Comparison of ENCODE assay signal across 27 mouse cellular contexts in genomic region chr16:38445576-38445975, GRCm38 (mm10). TPM values are rescaled to one million over a fixed set of nuclear protein-coding genes. Genes with fewer than 3 reads are reported as not detected.
"Had no signal": no experiment of that assay in that cellular context is flagged by ENCODE, and none has a peak within 500 bp of the region (broad histone marks: within the 10 kb centered on the region; RNA-seq: fewer than 3 reads in every experiment).

No protein-coding gene starts in this region.

- DNase-seq: gastrocnemius, adult 2 months; gastrocnemius, postnatal 10 days; gastrocnemius, postnatal 25 days; heart, adult 18-20 months; heart, postnatal 14 days; heart, postnatal 36 days; kidney, adult 11 months; kidney, adult 2 months; kidney, adult 9 months; kidney, postnatal 14 days; kidney, postnatal 36 days; layer of hippocampus, adult 9-11 months; layer of hippocampus, postnatal 36 days; left cerebral cortex, postnatal 4 days had no signal

- H3K4me3 ChIP-seq: gastrocnemius, adult 2 months; heart, embryonic 13.5 days; heart, embryonic 15.5 days; hindbrain, embryonic 13.5 days; hindbrain, embryonic 15.5 days; kidney, embryonic 15.5 days; limb, embryonic 13.5 days; limb, embryonic 15.5 days; liver, embryonic 12.5 days had no signal

- H3K4me1 ChIP-seq: heart, embryonic 15.5 days; kidney, embryonic 15.5 days; limb, embryonic 13.5 days had no signal

- H3K9me3 ChIP-seq: heart, embryonic 13.5 days; heart, embryonic 15.5 days; hindbrain, embryonic 13.5 days; hindbrain, embryonic 15.5 days; kidney, embryonic 15.5 days; limb, embryonic 13.5 days; limb, embryonic 15.5 days had no signal

- H3K27ac ChIP-seq: gastrocnemius, adult 2 months; heart, embryonic 13.5 days; heart, embryonic 15.5 days; hindbrain, embryonic 13.5 days; hindbrain, embryonic 15.5 days; hindbrain, postnatal 0 days; kidney, embryonic 15.5 days; kidney, postnatal 0 days; limb, embryonic 13.5 days; limb, embryonic 15.5 days; liver, embryonic 12.5 days; liver, embryonic 14.5 days had no signal

- H3K9ac ChIP-seq: heart, embryonic 13.5 days; heart, embryonic 15.5 days; hindbrain, embryonic 13.5 days; hindbrain, embryonic 15.5 days; kidney, embryonic 15.5 days; limb, embryonic 13.5 days; limb, embryonic 15.5 days; liver, embryonic 12.5 days; liver, embryonic 14.5 days had no signal

- H3K27me3 ChIP-seq: heart, embryonic 13.5 days; heart, embryonic 15.5 days; hindbrain, embryonic 13.5 days; hindbrain, embryonic 15.5 days; kidney, embryonic 15.5 days; limb, embryonic 13.5 days; limb, embryonic 15.5 days; liver, embryonic 12.5 days had no signal

RNA-seq across cellular contexts. Expression of gene Cd80, which starts 9.8 kb away (rescaled TPM):
- total RNA-seq: granulocyte monocyte progenitor cell, adult 5-6 weeks; hematopoietic stem cell, adult 5-6 weeks had no signal

RNA-seq across cellular contexts. Expression of gene Pla1a, which starts 12.6 kb away (rescaled TPM):
- total RNA-seq: granulocyte monocyte progenitor cell, adult 5-6 weeks; hematopoietic stem cell, adult 5-6 weeks had no signal
